Mouse (Mus musculus) spleen, adult 2 months (tissue): ENCODE results near the gene Cyp2t4.

Source experiments
- CTCF ChIP-seq: fragments of 200-500 bp; IDR thresholded peaks from 2 replicates; pipeline ENCODE4 v1.5.1; 2011; ENCODE audit warnings: mild to moderate bottlenecking, inconsistent platforms; ENCODE audit not compliant: insufficient read depth, insufficient read length, insufficient replicate concordance; ENCODE audit errors: extremely low read depth
- POLR2A ChIP-seq: fragments of 200-500 bp; IDR thresholded peaks from 2 replicates; pipeline ENCODE4 v1.6.1; 2011; ENCODE audit warnings: low read depth, low read length, inconsistent platforms

DNA sequence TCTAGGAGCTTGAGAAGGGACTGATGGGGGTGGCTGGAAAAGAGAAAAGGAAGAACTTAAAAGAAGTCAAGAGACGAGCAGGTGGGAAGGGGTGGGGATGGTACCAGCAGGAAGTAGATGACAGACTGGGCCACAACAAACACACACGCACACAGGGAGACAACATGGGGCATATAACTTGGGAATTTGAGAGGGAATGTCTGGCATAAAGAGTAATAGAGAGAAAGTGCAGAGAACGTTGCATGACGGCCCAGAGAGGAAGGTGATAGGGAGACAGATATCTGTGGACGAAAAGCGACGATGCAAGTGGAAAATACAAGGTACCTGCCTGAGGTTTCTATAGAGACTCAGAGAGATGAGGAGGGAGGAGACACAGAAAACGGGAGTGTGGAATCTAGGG lies 12.2 kb downstream of the Cyp2t4 start:
- TF ChIP-seq CTCF (no peak), POLR2A (no peak)
